Mouse (Mus musculus): ENCODE results near the gene Snrnp70. TPM values are rescaled to one million over a fixed set of nuclear protein-coding genes. Genes with fewer than 3 reads are reported as not detected.
"Not testable (repeated sequence)": the region's sequence is repeated elsewhere in the genome, so short reads cannot be mapped to it uniquely, and the experiment has no call there.

Snrnp70 gene
- total RNA-seq, 1 experiment from 2014 or later: 324 TPM

- ATAC-seq (replicated peaks; ENCODE audit: insufficient number of reproducible peaks, low FRiP score, low TSS enrichment, poor library complexity, severe bottlenecking): no peak
Observed at GRCm38 (mm10) chr7:45413113-45413863, 17.7 kb upstream of the Snrnp70 start, which contains the start of gene Ntf5. Gene Ntf5 (plus strand): TSS chr7:45413695.

DNA sequence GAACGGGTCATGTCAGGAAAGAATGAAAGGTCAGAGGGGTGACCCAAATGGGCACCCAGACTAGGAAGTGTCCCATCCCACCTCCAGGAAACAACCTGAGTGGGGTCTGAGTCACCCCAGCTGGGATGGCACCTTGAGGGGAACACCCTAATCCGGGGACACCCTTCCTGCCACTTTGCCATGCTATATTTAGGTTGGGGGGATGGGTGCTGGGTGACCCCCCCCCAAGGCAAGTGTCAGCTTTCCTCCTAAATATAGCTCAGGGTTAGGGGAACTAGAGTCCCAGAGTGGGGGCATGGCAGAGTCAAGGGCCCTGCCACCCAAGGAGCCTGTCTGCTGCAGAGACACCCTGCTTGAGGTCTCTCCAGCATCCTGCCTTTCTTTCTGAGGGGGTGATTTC lies 16.9 kb upstream of the Snrnp70 start:
- ATAC-seq (replicated peaks; ENCODE audit: insufficient number of reproducible peaks, low FRiP score, low TSS enrichment, poor library complexity, severe bottlenecking): no peak

DNA sequence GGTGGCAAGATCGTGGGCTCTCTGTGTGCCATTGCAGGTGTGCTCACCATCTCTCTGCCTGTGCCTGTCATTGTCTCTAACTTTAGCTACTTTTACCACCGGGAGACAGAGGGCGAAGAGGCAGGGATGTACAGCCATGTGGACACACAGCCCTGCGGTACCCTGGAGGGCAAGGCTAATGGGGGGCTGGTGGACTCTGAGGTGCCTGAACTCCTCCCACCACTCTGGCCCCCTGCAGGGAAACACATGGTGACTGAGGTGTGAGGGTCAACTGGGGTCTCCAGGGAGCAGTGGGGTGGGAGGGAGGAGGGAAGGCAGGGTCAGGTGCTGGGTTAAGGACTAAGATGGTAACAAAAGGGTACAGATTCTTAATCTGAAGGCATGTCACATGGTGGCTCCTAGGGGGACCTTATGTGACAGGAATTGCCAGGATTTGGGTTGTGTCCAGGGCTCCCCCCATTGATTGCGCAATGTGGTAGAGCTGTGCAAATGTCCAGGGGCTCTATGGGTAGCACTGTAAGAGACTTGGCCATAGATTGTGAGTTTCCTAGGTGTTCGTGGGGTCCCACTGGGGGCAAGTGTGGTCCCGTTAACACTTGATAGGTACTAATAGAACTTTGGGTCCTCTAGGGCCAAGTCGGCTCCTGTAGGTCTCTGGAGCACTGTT lies 14.1 kb upstream of the Snrnp70 start:
- no peak for ATAC-seq (replicated peaks; ENCODE audit: insufficient number of reproducible peaks, low FRiP score, low TSS enrichment, poor library complexity, severe bottlenecking)

DNA sequence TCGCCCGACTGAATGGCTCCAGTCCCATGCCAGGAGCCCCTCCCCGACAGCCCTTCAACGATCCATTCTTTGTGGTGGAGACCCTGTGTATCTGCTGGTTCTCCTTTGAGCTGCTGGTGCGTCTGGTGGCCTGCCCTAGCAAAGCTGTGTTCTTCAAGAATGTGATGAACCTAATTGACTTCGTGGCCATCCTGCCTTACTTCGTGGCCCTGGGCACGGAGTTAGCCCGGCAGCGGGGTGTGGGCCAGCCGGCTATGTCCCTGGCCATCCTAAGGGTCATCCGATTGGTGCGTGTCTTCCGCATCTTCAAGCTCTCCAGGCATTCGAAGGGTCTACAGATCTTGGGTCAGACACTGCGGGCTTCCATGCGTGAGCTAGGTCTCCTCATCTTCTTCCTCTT lies 13.4 kb upstream of the Snrnp70 start:
- ATAC-seq (replicated peaks; ENCODE audit: insufficient number of reproducible peaks, low FRiP score, low TSS enrichment, poor library complexity, severe bottlenecking): no peak

- ATAC-seq (replicated peaks; ENCODE audit: insufficient number of reproducible peaks, low FRiP score, low TSS enrichment, poor library complexity, severe bottlenecking): no peak
Observed at GRCm38 (mm10) chr7:45408351-45408750, 12.8 kb upstream of the Snrnp70 start.

GRCm38 (mm10) chr7:45407836-45408235 lies 12.3 kb upstream of the Snrnp70 start:
- ATAC-seq (replicated peaks; ENCODE audit: insufficient number of reproducible peaks, low FRiP score, low TSS enrichment, poor library complexity, severe bottlenecking): no peak

DNA sequence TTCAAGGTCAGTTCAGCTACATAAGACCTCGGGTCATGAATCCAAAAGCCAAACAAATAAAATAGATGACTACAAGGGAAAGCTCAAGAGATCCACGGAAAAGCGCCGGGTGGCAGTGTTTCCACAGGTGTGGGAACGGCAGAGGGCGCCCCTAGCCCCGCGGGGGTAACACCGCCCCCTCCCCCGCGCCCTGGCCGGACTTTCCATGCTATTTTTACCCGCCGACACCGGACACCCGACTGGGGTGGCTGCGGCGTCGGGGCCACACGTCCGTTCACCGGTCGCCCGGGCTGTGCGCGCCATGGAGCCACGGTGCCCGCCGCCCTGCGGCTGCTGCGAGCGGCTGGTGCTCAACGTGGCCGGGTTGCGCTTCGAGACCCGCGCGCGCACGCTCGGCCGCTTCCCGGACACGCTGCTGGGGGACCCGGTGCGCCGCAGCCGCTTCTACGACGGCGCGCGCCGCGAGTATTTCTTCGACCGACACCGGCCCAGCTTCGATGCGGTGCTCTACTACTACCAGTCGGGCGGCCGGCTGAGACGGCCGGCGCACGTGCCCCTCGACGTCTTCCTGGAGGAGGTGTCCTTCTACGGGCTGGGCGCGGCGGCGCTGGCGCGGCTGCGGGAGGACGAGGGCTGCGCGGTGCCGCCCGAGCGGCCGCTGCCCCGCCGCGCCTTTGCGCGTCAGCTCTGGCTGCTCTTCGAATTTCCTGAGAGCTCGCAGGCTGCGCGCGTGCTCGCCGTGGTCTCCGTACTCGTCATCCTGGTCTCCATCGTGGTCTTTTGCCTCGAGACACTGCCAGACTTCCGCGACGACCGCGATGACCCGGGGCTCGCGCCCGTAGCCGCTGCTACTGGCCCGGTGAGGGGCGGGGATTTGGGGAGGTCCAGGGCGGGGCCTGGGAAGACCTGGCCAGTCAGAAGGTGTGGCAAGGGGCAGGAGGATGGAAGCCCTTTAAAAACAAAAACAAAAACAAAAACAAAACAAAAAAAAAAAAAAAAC lies 10.9 kb upstream of the Snrnp70 start:
- ATAC-seq (replicated peaks; ENCODE audit: insufficient number of reproducible peaks, low FRiP score, low TSS enrichment, poor library complexity, severe bottlenecking): no peak

GRCm38 (mm10) chr7:45405091-45406075 lies 9.8 kb upstream of the Snrnp70 start, which contains the start of gene Kcna7:
Gene Kcna7 (plus strand): TSS chr7:45405653.
- peak; percentile 64 for ATAC-seq (replicated peaks; ENCODE audit: insufficient number of reproducible peaks, low FRiP score, low TSS enrichment, poor library complexity, severe bottlenecking)

- peak; percentile 71; the same call in 1 of the 2 replicates for ATAC-seq (replicated peaks; ENCODE audit: insufficient number of reproducible peaks, low FRiP score, low TSS enrichment, poor library complexity, severe bottlenecking)
Observed at GRCm38 (mm10) chr7:45403532-45404261, 8.2 kb upstream of the Snrnp70 start.

GRCm38 (mm10) chr7:45401521-45402085 lies 6.1 kb upstream of the Snrnp70 start:
- no peak for ATAC-seq (replicated peaks; ENCODE audit: insufficient number of reproducible peaks, low FRiP score, low TSS enrichment, poor library complexity, severe bottlenecking)

- ATAC-seq (replicated peaks; ENCODE audit: insufficient number of reproducible peaks, low FRiP score, low TSS enrichment, poor library complexity, severe bottlenecking): no peak
Observed at GRCm38 (mm10) chr7:45396787-45397186, 1.2 kb upstream of the Snrnp70 start.

- ATAC-seq (replicated peaks; ENCODE audit: insufficient number of reproducible peaks, low FRiP score, low TSS enrichment, poor library complexity, severe bottlenecking): not testable (repeated sequence)
Observed at GRCm38 (mm10) chr7:45396337-45396775, 814 bp upstream of the Snrnp70 start.

DNA sequence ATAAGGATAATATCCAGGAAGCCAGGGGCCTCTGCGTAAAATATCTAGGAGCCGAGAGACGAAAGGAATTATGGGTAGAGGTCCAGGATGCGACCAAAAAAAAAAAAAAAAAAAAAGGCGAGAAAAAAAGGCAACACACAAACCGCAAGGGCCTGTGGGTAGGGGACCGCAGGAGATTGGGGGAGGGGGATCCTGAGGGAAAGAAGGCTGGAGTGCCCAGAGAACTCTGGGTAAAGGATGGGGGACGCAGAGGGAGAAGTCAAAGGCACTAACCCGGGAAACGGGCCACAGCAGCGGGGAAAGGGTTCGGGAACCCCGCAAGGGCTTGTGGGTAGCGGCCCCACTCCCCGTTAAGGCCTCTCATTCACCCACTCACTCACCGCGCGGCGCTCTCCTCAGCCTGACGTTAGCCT lies 407 bp downstream of the Snrnp70 start:
- ATAC-seq (replicated peaks; ENCODE audit: insufficient number of reproducible peaks, low FRiP score, low TSS enrichment, poor library complexity, severe bottlenecking): peak; percentile 41

DNA sequence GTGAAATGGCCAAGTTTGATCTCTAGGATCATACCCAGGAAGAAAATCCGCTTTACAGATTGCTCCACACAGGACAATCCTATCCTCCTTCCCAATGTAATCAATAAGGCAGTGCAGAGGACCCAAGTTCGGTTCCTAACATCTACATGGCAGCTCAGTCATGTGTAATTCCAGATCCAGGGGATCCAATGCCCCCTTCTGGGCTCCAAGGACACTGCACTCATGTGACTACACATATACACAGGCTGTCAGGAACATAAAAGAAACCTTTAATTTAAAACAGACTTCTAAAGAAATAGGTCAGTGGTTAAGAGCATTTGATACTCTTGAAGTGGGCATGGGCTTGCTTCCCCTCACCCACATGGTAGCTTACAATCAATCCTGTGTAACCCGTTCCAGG lies 9.5 kb downstream of the Snrnp70 start:
- no peak for ATAC-seq (replicated peaks; ENCODE audit: insufficient number of reproducible peaks, low FRiP score, low TSS enrichment, poor library complexity, severe bottlenecking)

- ATAC-seq (replicated peaks; ENCODE audit: insufficient number of reproducible peaks, low FRiP score, low TSS enrichment, poor library complexity, severe bottlenecking): no peak
Observed at GRCm38 (mm10) chr7:45376057-45376456, 19.5 kb downstream of the Snrnp70 start.

GRCm38 (mm10) chr7:45374620-45375019 lies 20.9 kb downstream of the Snrnp70 start:
- no peak for ATAC-seq (replicated peaks; ENCODE audit: insufficient number of reproducible peaks, low FRiP score, low TSS enrichment, poor library complexity, severe bottlenecking)

GRCm38 (mm10) chr7:45372371-45372770 lies 23.2 kb downstream of the Snrnp70 start:
- no peak for ATAC-seq (replicated peaks; ENCODE audit: insufficient number of reproducible peaks, low FRiP score, low TSS enrichment, poor library complexity, severe bottlenecking)

Data from monocyte, adult 5-6 weeks (primary cell).